Mouse (Mus musculus) embryonic fibroblast, embryonic 13.5 days (primary cell): ENCODE data around the gene Clk1. TPM values are rescaled to one million over a fixed set of nuclear protein-coding genes. Genes with fewer than 3 reads are reported as not detected.

Experiments
- H3K27ac ChIP-seq: 2 replicates; pipeline ENCODE4 v1.5.1; 2012; ENCODE audit warnings: low read length, control low read depth, inconsistent platforms; ENCODE audit not compliant: insufficient read depth
- H3K4me1 ChIP-seq: 2 replicates; pipeline ENCODE4 v1.6.1; 2011; ENCODE audit warnings: low read length; ENCODE audit not compliant: control insufficient read depth, insufficient read depth
- H3K4me3 ChIP-seq: 2 replicates; pipeline ENCODE4 v1.5.1; 2011; ENCODE audit warnings: mild to moderate bottlenecking, control low read depth, low read length; ENCODE audit not compliant: insufficient read depth
- CTCF ChIP-seq: IDR thresholded peaks from 2 replicates; pipeline ENCODE4 v1.5.1; 2011; ENCODE audit warnings: mild to moderate bottlenecking, control low read depth, low read length, moderate library complexity, borderline replicate concordance; ENCODE audit not compliant: insufficient read depth
- POLR2A ChIP-seq: IDR thresholded peaks from 2 replicates; pipeline ENCODE4 v1.6.1; 2011; ENCODE audit warnings: low read depth, mild to moderate bottlenecking, control low read depth, low read length, moderate library complexity
- polyA plus RNA-seq: library from polyadenylated mRNA; stranded (reverse); fragments of >200 nt; gene quantifications from 2 replicates; pipeline ENCODE4 v1.2.4, GENCODE M21; 2011; ENCODE audit warnings: low read depth; ENCODE audit not compliant: missing spikeins, insufficient read length

Gene Clk1
- polyA plus RNA-seq, 1 experiment, result 153 TPM

DNA sequence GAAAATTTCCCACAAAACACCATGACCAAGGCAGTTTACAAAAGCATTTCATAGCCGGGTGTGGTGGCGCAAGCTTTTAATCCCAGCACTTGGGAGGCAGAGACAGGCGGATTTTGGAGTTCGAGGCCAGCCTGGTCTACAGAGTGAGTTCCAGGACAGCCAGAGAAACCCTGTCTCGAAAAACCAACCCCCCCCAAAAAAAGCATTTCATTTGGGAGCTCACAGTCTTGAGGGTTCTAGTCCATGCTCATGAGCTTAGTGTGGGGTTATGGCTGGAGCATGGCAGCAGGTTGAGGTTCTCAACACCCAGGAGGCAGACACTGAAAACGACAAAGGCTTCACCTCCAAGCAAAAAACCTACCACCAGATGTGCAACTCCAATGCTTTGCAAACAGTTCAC, 15.7 kb downstream of the Clk1 start:
- TF ChIP-seq CTCF, result no peak
- TF ChIP-seq POLR2A, result no peak
- no peaks in the 10 kb centered on the region for H3K4me1 ChIP-seq
- no peak overlapping the region for H3K27ac ChIP-seq
- no peak overlapping the region for H3K4me3 ChIP-seq

DNA sequence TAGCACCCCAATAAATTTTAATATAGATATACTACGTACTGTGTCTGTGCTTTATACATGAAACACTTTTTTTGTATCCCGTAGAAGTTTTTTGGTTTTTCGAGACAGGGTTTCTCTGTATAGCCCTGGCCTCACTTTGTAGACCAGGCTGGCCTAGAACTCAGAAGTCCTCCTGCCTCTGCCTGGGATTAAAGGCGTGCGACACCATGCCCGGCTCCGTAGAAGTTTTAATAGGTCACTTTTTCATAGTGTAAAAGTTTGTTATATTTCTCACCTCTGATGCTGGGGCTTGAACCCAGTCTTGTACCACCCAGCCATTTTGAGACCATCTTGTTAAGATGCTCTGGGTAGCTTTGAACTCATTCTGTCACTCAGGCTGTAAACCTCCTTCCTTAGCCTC, 16.5 kb downstream of the Clk1 start:
- Histone ChIP-seq H3K27ac (no peak overlapping the region), H3K4me1 (no peaks in the 10 kb centered on the region), H3K4me3 (no peak overlapping the region)
- TF ChIP-seq CTCF (no peak), POLR2A (no peak)

DNA sequence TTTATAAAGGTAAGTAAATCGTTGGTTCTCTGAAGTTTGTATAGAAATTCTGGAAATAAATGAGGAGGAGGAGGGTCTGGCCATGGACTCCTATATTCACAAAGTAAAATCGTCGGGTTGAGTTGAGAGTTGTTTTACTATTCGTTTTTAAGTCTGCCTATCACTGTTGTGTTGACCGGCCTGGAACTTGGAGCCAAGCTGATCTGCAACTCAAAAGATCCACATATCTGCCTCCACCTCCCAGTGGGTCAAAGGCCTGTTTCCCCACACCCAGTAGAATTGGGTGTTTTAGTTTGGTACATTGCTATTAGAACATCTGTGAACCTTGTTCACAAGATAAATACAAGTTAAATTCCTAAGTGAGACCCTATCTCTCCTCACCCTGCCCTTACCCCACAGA, 20.1 kb downstream of the Clk1 start:
- no peaks in the 10 kb centered on the region for H3K4me1 ChIP-seq
- no peak overlapping the region for H3K4me3 ChIP-seq
- H3K27ac ChIP-seq, result no peak overlapping the region
- TF ChIP-seq CTCF (no peak), POLR2A (no peak)

DNA sequence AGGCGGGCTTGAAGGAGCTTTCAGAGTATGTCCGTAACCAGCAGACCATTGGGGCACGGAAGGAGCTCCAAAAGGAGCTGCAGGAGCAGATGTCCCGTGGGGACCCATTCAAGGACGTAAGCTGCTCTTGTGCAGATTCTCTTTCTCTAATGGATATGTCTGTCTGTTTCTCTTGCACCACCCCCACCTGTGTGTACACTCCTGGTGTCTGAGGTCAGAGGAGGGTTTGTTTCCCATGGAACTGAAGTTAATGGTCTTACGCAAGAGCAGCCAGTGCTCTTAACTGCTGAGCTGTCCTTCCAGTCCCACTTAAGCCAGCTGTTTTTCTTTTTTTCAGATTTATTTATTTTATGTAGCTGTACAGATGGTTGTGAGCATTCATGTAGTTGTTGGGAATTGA, 22.5 kb downstream of the Clk1 start:
- no peak overlapping the region for H3K27ac ChIP-seq
- no peak overlapping the region for H3K4me3 ChIP-seq
- no peaks in the 10 kb centered on the region for H3K4me1 ChIP-seq
- TF ChIP-seq POLR2A (no peak), CTCF (no peak)

DNA sequence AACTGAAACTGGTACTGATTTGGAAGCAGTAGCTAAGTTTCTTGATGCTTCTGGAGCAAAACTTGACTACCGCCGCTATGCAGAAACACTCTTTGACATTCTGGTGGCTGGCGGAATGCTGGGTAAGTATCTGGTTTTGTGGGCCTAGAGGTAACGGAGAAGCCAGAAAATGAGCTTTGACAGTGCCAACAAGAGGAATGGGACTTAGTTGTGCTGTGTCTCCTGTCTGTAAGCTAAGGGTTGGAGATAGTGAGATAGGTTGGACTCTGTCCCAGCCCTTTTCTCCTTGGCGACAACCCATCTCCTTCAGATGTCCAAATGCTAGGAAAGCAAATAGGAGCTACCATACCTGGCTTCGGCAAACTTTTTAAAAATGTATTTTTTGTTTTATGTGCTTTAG, 26.1 kb downstream of the Clk1 start:
- H3K4me1 ChIP-seq, result no peaks in the 10 kb centered on the region
- TF ChIP-seq POLR2A (no peak), CTCF (no peak)
- H3K4me3 ChIP-seq, result no peak overlapping the region

DNA sequence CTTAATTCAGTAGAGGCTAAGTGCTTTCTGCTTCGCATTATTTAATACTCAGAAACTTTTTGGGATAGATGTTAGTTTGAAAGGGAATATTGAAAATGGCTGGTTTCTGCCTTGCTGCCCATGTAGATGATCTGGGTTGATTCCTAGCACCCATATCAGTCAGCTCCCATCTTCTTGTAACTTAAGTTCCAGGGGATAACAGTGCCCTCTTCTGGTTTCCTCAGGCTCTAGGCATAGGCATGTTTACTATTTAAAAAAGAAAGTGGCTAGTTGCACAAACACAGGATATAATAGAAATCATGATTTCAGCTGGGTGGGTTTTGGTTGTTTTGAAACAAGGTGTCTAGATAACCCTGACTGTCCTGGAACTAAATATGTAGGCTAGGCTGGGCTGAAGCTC, 27.7 kb downstream of the Clk1 start:
- no peak overlapping the region for H3K4me3 ChIP-seq
- no peak overlapping the region for H3K27ac ChIP-seq
- peaks cover 1% of the 10 kb centered on the region for H3K4me1 ChIP-seq
- no peak for TF ChIP-seq POLR2A
- TF ChIP-seq CTCF, result no peak

More for the DNA sequence above, 26.1 kb downstream of the Clk1 start:
- H3K27ac ChIP-seq, result no peak overlapping the region

DNA sequence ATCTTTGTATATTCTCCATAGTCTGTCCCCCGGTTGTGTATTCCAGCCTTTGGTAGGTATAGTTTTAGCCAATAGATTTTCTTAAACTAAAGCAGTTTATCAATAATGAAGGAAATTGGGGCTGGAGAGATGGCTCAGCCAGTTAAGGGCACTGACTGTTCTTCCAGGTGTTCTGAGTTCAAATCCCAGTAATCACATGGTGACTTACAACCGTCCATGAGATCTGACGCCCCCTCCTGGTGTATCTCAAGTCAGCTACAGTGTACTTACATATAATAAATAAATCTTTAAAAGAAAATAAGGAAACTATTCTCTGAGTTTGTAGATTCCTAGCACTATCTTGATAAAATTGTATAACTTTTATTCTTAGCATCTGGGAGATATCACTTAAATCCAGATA, 28.5 kb downstream of the Clk1 start:
- TF ChIP-seq CTCF (no peak), POLR2A (no peak)
- H3K4me3 ChIP-seq, result no peak overlapping the region
- H3K27ac ChIP-seq, result no peak overlapping the region
- peaks cover 3% of the 10 kb centered on the region for H3K4me1 ChIP-seq

DNA sequence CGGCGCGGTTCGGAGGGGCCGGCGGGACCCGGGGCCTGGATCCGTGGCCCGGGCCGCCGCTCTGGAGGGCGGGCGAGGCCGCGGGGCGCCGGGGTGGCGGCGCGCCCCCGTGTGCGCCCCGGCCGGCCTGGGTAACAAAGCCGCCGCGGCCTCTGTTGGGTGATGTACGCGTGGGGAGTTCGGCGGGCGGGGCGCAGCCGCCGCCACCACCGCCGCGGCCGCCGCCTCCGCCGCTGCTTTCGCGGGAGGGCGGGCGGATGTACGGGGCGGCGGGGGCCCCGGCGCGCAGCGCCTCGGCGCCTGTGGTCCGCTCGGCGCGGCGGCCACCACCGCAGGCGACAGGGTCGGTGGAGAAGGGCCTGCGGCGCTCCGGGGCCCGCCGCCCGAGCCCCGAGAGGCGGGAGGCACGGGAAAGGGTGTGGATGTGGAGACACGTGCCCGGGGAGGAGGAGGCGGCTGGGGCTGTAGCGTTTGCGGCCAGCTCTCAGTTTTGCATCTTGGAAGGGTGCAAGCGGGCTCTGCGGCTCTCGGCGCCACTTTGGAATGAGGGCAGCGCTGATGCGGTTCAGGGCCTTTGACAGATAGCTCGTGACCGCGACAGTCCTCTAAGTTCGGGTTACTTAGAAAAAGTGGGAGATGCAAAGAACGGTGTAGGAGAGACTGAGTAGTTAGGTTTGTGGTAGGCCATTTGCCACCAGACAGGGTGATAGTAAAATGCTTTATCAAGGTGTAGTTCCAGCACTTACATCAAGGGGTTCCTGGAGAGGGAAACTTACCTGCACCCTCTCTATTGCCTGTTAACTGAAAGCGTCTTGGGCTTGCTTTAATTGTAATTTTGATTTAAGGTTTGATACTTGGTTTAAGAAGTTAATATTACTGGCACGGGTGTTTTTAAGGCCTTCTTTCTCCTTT, 30.3 kb downstream of the Clk1 start:
- H3K4me3 ChIP-seq, result peak overlapping the region; percentile 98
- H3K4me1 ChIP-seq, result peaks cover 3% of the 10 kb centered on the region
- peak overlapping the region; percentile 78 for H3K27ac ChIP-seq
- TF ChIP-seq POLR2A (no peak), CTCF (no peak)

DNA sequence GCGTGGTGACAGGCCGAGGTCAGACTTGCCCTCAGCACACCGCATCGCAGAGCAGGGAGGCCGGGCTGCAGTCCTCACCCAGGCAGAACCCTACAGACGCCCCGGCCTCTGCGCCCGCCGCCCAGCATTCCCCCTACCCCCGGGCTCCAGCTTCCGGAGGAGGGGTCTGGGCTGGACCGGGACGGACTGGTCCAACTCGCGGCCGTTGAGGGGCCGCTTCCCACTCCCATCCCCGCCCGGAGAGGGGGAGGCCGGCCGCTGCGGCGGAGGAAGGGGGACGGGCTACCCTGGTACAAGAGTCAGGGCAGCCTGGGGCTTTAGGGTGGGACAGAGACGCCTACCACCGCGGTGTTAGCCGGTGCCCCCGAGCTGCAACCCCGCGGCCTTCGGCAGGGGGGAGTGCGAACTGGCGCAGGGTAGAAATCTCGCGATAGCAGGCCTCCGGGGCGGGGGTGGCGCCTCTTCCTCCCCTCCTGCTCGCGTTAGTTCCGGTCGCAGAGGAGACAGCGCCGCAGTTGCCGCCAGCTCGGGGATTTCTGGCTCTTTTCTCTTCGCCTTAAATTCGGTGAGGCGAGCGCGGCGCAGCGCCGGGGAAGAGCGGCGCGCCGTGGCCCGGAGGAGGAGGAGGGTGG, 31.1 kb downstream of the Clk1 start, which contains the start of gene Bzw1:
TSS of gene Bzw1 (plus strand) at position 247 of the 632 bp plus-strand sequence.
- Histone ChIP-seq H3K4me1 (peaks cover 3% of the 10 kb centered on the region), H3K27ac (peak within 1 kb of the TSS; percentile 97), H3K4me3 (peak within 1 kb of the TSS; percentile 98)
- peak; percentile 90 for TF ChIP-seq POLR2A
- TF ChIP-seq CTCF, result no peak

DNA sequence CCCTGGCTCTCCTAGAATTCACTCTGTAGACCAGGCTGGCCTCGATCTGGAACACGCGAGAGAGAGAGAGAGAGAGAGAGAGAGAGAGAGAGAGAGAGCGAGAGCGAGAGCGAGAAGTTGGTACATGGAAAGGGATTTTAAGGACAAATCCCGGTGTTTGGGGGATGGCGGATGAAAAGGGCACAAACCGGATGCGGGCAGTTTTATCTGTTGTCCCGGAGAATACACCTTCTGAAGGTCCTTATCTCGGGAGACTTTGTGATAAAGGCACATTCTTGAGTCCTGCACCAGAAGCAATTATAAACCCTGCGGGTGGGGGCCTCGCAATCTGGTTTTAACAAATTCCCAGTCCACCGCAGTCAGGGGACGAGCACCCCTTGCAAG, 31.6 kb downstream of the Clk1 start:
- H3K4me1 ChIP-seq, result peaks cover 3% of the 10 kb centered on the region
- TF ChIP-seq CTCF, result no peak
- no peak for TF ChIP-seq POLR2A

More for the DNA sequence above, 31.6 kb downstream of the Clk1 start:
- peak overlapping the region; percentile 98 for H3K4me3 ChIP-seq
- H3K27ac ChIP-seq, result peak overlapping the region; percentile 97
